Mouse (Mus musculus): Measurements from ENCODE around the gene Cpa1. TPM values are rescaled to one million over a fixed set of nuclear protein-coding genes. Genes with fewer than 3 reads are reported as not detected.

The Cpa1 gene
- total RNA-seq, 2 experiments from 2014 or later, result 0.27 TPM; not detected in 1

Other genes with a start within 250 kb of the Cpa1 start
- 10 to 100 TPM; 14.7 to 14.8 TPM for gene Zc3hc1, start 248.2 kb upstream of the Cpa1 start, total RNA-seq (2021)
- 10 to 100 TPM; 50.6 to 55.2 TPM for gene Klhdc10, start 237.3 kb upstream of the Cpa1 start, total RNA-seq (2021)
- gene Tmem209, start 129.4 kb upstream of the Cpa1 start, total RNA-seq (2021), result 1 to 10 TPM; 8.3 to 8.4 TPM
- under 1 TPM; 0.22 to 0.31 TPM for gene Ssmem1, start 129.4 kb upstream of the Cpa1 start, total RNA-seq (2021)
- not detected for gene Cpa2, start 97.6 kb upstream of the Cpa1 start, total RNA-seq (2021)
- not detected for gene Cpa4, start 70.8 kb upstream of the Cpa1 start, total RNA-seq (2021)
- gene Cpa5, start 28.2 kb upstream of the Cpa1 start, total RNA-seq (2021), result not detected
- 1 to 10 TPM; 2.5 to 2.7 TPM for gene Cep41, start 54.5 kb downstream of the Cpa1 start, total RNA-seq (2021)
- gene Mest, start 84.3 kb downstream of the Cpa1 start, total RNA-seq (2021), result 10 to 100 TPM; 12.0 to 15.5 TPM